Mouse (Mus musculus) CD4-positive naive resting alpha-beta T cell, adult 76 days (primary cell): ENCODE data around the gene Xrn2. TPM values are rescaled to one million over a fixed set of nuclear protein-coding genes. Genes with fewer than 3 reads are reported as not detected.

Experiments used
- total RNA-seq: library from RNA; stranded (reverse); gene quantifications from one replicate; pipeline ENCODE4 v1.2.4, GENCODE M21; 2023

Gene Xrn2
- total RNA-seq = 205 TPM

DNA sequence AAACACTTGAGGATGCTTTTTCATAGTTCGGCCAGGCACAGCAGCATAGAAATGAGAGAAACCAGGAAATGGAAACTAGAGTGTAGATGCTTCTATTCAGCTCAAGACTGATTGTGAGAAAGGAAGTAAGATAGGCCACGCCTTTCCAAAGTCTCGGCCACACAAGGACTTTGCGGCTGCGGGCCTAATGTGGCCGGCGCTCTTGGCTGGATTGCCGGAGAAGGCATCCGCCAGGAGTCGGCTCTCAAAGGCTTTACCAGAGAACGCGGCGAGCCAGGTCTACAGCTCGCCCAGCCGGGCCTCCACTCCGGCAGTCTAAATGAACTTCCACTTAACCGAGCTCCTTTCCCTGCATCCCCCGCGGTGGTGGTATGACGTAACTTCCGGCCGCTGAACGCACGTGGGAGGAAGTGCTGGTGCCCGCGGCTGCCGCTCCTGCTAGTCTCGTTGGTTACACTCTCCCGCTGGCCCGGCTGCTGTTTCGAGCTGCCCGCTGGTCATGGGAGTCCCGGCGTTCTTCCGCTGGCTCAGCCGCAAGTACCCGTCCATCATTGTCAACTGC, at the start of gene Xrn2:
Xrn2 (plus strand) TSS at position 374 of the 562 bp plus-strand sequence.

DNA sequence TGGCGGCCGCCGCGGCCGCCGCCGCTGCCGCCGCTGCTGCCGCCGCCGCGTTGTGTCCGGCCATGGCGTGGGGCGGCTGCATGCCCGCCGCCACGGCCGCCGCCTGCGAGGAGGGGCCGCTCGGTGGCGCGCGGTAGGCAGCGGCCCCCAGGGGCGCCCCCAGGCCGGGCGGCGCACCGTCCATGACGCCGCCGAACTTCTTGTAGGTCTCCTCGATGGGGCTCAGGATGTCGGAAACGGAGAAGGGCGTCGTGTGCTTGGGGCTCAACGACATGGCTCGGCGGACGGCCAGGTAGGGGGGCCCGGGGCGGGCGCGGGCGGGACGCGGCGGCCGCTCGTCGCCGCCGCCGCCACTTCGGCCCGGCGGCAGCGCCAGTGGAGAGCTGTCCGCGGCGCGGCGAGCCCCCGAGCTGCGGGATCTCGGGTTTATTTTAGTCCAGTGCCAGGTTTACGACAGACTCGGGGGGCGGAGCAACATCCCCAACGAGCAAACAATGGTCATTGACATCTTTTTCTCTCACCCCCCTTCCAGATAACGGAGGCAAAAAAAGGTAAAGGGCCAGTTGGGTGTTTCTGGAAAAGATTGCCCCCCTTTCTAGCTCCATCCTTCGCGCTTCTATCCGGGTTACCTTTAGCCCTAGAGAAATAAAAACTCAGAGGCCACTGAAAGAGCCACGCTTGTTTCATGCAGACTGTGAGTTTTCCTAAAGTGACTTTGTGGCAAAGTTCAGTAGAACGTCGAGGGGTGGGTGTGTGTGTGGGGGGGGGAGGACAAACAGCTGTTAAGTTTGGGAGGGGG, 72.5 kb downstream of the Xrn2 start, which contains the start of gene Nkx2-4:
Nkx2-4 (minus strand) TSS at position 374 of the 799 bp plus-strand sequence.

Other genes with a start within 250 kb of the Xrn2 start
- gene Kiz, start 157.1 kb upstream of the Xrn2 start, total RNA-seq = 26.8 TPM
- not detected for gene Nkx2-4, start 72.4 kb downstream of the Xrn2 start, total RNA-seq
- gene Nkx2-2, start 181.2 kb downstream of the Xrn2 start, total RNA-seq = not detected